Mouse (Mus musculus): ENCODE results near the gene 4933425L06Rik.

GRCm38 (mm10) chr13:105055374-105055773 lies 26.5 kb upstream of the 4933425L06Rik start:
- no peak for TF ChIP-seq CTCF (IDR thresholded peaks at IDR 0.05; ENCODE audit: low read depth)
- no peak for TF ChIP-seq EP300 (IDR thresholded peaks at IDR 0.05; ENCODE audit: low read depth)

All from liver, embryonic 14.5 days (tissue).